Mouse (Mus musculus): Measurements from ENCODE around the gene Tspan14. TPM values are rescaled to one million over a fixed set of nuclear protein-coding genes. Genes with fewer than 3 reads are reported as not detected.

Gene Tspan14
- polyA plus RNA-seq, 1 experiment = 22.8 TPM

DNA sequence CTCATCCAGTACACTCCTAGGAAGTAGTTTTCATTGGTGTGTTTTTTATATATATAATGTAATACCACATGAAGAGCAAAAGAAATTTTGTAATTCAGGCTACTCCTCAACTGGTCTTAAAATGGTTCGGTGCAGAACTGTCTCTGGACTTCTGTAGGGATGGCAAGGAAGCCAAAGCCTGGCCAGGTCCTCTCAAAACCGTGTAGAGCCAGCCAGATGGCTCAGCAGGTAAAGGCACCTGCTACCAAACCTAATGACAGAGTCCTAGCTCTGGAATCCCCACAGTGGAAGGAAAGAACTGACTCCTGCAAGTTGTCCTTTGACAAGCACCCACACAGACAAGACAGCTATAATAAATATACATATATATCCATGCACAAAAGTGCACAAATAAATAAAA, 24.2 kb downstream of the Tspan14 start:
- no peak for TF ChIP-seq GATA1 (IDR thresholded peaks at IDR 0.05; ENCODE audit: borderline replicate concordance, low read length)
- Histone ChIP-seq H3K36me3 (replicated peaks; ENCODE audit: low read length) (peaks cover 78% of the 10 kb centered on the region), H3K4me1 (peaks cover 93% of the 10 kb centered on the region), H3K4me3 (replicated peaks) (no peak overlapping the region), H3K9me3 (no peaks in the 10 kb centered on the region), H3K27me3 (replicated peaks) (no peaks in the 10 kb centered on the region)

DNA sequence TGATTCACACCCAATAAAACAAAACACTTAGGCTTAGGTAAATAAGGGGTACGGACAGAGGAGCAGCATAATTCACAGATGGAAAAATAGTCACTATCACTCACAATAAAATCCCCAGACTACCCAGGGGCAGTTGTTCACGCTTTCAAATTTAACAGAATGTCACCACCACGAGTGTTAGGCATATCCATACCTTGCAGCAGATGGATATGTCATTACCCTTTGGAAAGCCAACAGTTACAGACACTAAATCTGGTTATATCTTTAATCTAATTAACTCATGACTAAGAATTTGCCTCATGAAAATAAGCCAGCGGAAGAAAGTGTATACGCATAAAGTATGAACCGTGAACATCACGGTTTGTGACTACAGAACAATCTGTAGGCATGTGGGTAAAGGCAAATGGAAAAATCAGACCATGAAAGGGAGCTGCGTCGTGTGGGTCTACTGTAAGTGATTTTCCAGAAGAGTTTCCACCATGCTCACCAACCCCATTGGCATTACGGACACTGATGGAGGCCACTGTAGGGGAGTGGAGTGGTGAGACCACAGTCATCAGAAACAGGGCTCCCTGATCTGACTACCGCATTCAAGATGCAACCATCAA, 28.1 kb downstream of the Tspan14 start:
- H3K27me3 ChIP-seq (replicated peaks) = no peaks in the 10 kb centered on the region
- H3K4me3 ChIP-seq (replicated peaks) = no peak overlapping the region
- TF ChIP-seq FLI1 (IDR thresholded peaks at IDR 0.05; ENCODE audit: low read length) = no peak
- no peak for TF ChIP-seq GATA1 (IDR thresholded peaks at IDR 0.05; ENCODE audit: borderline replicate concordance, low read length)
- H3K36me3 ChIP-seq (replicated peaks; ENCODE audit: low read length) = peaks cover 82% of the 10 kb centered on the region
- no peaks in the 10 kb centered on the region for H3K9me3 ChIP-seq
- H3K4me1 ChIP-seq = peaks cover 93% of the 10 kb centered on the region

- Histone ChIP-seq H3K36me3 (replicated peaks; ENCODE audit: low read length) (peaks cover 85% of the 10 kb centered on the region), H3K4me1 (peaks cover 96% of the 10 kb centered on the region), H3K9me3 (no peaks in the 10 kb centered on the region), H3K4me3 (replicated peaks) (peak overlapping the region; percentile 82), H3K27me3 (replicated peaks) (no peaks in the 10 kb centered on the region)
- no peak for TF ChIP-seq FLI1 (IDR thresholded peaks at IDR 0.05; ENCODE audit: low read length)
Measured at GRCm38 (mm10) chr14:40937052-40937451, 29.6 kb downstream of the Tspan14 start.

GRCm38 (mm10) chr14:40935481-40935880, 31.1 kb downstream of the Tspan14 start:
- H3K9me3 ChIP-seq = no peaks in the 10 kb centered on the region
- TF ChIP-seq FLI1 (IDR thresholded peaks at IDR 0.05; ENCODE audit: low read length) (no peak), GATA1 (IDR thresholded peaks at IDR 0.05; ENCODE audit: borderline replicate concordance, low read length) (no peak)
- peaks cover 97% of the 10 kb centered on the region for H3K4me1 ChIP-seq
- peak overlapping the region; percentile 79 for H3K4me3 ChIP-seq (replicated peaks)
- no peaks in the 10 kb centered on the region for H3K27me3 ChIP-seq (replicated peaks)
- peaks cover 87% of the 10 kb centered on the region for H3K36me3 ChIP-seq (replicated peaks; ENCODE audit: low read length)

DNA sequence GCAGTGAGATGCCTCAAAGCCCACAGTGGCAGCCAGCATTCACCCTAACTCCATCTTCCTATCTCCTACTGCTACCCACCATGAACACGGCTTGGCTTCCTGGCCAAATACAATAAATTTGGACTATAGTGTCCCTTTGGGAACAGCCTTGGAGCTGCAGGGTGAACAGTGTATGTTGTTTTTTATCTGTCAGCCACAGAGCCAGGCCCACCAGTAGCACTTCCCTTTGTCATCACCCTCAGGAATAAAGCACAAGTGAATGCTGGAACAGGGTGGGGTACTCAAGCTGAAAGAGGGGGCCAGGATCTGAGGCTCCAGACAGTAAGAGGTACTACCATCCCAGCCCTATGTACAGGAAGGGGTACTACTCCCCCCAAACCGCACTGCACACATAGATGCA, 31.6 kb downstream of the Tspan14 start:
- no peaks in the 10 kb centered on the region for H3K27me3 ChIP-seq (replicated peaks)
- H3K4me3 ChIP-seq (replicated peaks) = peak overlapping the region; percentile 79
- H3K9me3 ChIP-seq = no peaks in the 10 kb centered on the region
- TF ChIP-seq FLI1 (IDR thresholded peaks at IDR 0.05; ENCODE audit: low read length) (no peak), GATA1 (IDR thresholded peaks at IDR 0.05; ENCODE audit: borderline replicate concordance, low read length) (no peak)
- peaks cover 87% of the 10 kb centered on the region for H3K36me3 ChIP-seq (replicated peaks; ENCODE audit: low read length)
- peaks cover 97% of the 10 kb centered on the region for H3K4me1 ChIP-seq

DNA sequence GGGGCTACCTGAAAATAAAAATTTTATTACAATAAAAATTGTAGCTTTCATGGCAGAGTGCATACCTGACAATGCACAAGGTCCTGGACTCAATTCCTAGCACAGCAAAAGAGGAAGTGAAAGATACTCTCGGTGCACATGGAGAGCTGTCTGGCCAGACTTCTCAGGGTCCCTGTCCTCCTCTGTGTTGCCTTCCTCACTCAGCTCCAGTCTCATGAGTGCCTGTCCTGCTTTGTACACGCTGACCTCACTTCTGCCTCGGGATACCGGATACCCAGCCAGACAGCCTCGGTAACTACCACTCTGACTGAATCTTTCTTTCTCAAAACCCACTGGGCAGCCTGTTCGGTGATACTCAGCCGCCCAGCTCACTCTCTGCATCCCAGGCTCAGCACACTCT, 33.3 kb downstream of the Tspan14 start:
- no peak for TF ChIP-seq FLI1 (IDR thresholded peaks at IDR 0.05; ENCODE audit: low read length)
- TF ChIP-seq GATA1 (IDR thresholded peaks at IDR 0.05; ENCODE audit: borderline replicate concordance, low read length) = no peak
- H3K36me3 ChIP-seq (replicated peaks; ENCODE audit: low read length) = peaks cover 89% of the 10 kb centered on the region
- H3K27me3 ChIP-seq (replicated peaks) = no peaks in the 10 kb centered on the region
- peaks cover 100% of the 10 kb centered on the region for H3K4me1 ChIP-seq
- peak overlapping the region; percentile 77 for H3K4me3 ChIP-seq (replicated peaks)
- H3K9me3 ChIP-seq = no peaks in the 10 kb centered on the region

GRCm38 (mm10) chr14:40932225-40932624, 34.4 kb downstream of the Tspan14 start:
- Histone ChIP-seq H3K27me3 (replicated peaks) (no peaks in the 10 kb centered on the region), H3K4me3 (replicated peaks) (peak overlapping the region; percentile 76), H3K9me3 (no peaks in the 10 kb centered on the region), H3K36me3 (replicated peaks; ENCODE audit: low read length) (peaks cover 98% of the 10 kb centered on the region), H3K4me1 (peaks cover 100% of the 10 kb centered on the region)
- TF ChIP-seq GATA1 (IDR thresholded peaks at IDR 0.05; ENCODE audit: borderline replicate concordance, low read length) (no peak), FLI1 (IDR thresholded peaks at IDR 0.05; ENCODE audit: low read length) (no peak)

DNA sequence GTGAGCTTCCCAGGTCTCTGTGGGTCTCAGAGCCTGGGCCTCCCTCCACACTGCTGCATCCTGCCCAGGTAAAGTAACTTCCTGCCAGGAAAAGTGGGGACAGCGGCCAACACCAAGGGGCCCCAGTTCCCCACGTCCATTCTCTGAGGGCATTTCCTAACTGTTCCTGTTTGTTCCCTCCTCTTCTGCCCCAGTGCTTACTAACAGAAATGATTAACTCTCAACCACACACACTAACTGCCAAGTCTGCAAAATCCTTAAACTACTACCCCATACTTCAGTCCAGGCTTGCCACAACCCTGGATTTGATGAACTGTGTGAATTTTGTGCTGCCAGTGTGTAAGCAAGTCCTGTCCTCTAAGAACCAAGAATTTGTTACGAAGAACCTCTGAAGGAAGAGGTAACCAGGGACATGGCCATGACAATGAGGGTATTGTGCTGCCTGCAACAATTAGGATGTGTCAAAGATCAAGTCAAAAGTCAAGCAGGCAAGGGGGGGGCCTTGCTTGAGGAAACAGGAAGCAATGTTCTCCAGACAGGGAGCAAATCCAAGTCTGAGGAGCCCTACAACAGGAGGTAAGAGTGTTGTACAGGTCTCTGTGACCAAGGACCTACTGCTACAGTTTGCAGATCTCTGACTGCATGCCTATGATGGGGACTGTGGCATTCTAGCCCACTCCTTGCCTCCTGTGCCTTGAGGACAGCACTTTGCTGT, 35.3 kb downstream of the Tspan14 start:
- H3K4me3 ChIP-seq (replicated peaks) = peak overlapping the region; percentile 76
- no peak for TF ChIP-seq FLI1 (IDR thresholded peaks at IDR 0.05; ENCODE audit: low read length)
- no peak for TF ChIP-seq GATA1 (IDR thresholded peaks at IDR 0.05; ENCODE audit: borderline replicate concordance, low read length)
- peaks cover 100% of the 10 kb centered on the region for H3K4me1 ChIP-seq
- no peaks in the 10 kb centered on the region for H3K27me3 ChIP-seq (replicated peaks)
- peaks cover 99% of the 10 kb centered on the region for H3K36me3 ChIP-seq (replicated peaks; ENCODE audit: low read length)
- H3K9me3 ChIP-seq = no peaks in the 10 kb centered on the region

GRCm38 (mm10) chr14:40929943-40930342, 36.7 kb downstream of the Tspan14 start:
- TF ChIP-seq GATA1 (IDR thresholded peaks at IDR 0.05; ENCODE audit: borderline replicate concordance, low read length) (no peak), FLI1 (IDR thresholded peaks at IDR 0.05; ENCODE audit: low read length) (no peak)
- Histone ChIP-seq H3K4me1 (peaks cover 100% of the 10 kb centered on the region), H3K36me3 (replicated peaks; ENCODE audit: low read length) (peaks cover 98% of the 10 kb centered on the region), H3K4me3 (replicated peaks) (no peak overlapping the region), H3K9me3 (no peaks in the 10 kb centered on the region), H3K27me3 (replicated peaks) (no peaks in the 10 kb centered on the region)

- H3K4me1 ChIP-seq = peaks cover 100% of the 10 kb centered on the region
- TF ChIP-seq GATA1 (IDR thresholded peaks at IDR 0.05; ENCODE audit: borderline replicate concordance, low read length) = no peak
- no peak for TF ChIP-seq FLI1 (IDR thresholded peaks at IDR 0.05; ENCODE audit: low read length)
Measured at GRCm38 (mm10) chr14:40928897-40929296, 37.7 kb downstream of the Tspan14 start.

More at GRCm38 (mm10) chr14:40928897-40929296, 37.7 kb downstream of the Tspan14 start:
- no peaks in the 10 kb centered on the region for H3K9me3 ChIP-seq
- no peaks in the 10 kb centered on the region for H3K27me3 ChIP-seq (replicated peaks)
- H3K36me3 ChIP-seq (replicated peaks; ENCODE audit: low read length) = peaks cover 97% of the 10 kb centered on the region
- H3K4me3 ChIP-seq (replicated peaks) = no peak overlapping the region

All from megakaryocyte, embryonic 14.5 days (primary cell).